8 mouse cellular contexts compared by ENCODE assay signal in the genomic region with DNA sequence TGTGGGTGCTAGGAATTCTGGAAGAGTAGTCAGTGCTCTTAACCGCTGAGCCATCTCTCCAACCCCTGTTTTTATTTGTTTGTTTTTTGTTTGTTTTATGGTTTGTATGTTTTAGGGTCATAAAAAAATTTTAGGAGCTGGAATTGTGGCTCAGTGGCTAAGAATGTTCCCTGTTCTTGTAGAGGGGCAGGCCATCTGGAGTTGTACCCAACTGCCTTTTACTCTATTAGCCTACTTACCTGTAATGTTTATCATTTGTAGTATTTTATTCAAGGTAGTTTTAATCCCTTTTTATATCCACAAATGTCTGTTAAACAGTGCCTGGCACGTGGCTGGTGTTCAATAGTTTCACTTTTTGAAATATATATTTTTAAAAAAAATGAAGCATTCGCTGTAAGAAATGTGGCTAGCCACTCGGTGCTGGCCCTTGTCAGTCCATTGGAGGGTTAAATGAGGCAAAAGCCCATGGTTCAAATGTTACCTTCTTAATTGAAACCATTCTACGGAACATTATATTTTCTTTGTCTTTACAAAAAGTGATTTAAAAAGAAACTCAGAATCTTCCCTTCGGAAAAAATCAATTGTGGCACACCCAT. TPM values are rescaled to one million over a fixed set of nuclear protein-coding genes. Genes with fewer than 3 reads are reported as not detected.
DNase-seq lines count a peak whose midpoint lies in the region; ATAC-seq lines count a peak whose summit lies in the region.

No protein-coding gene starts in this region.

- 0 out of 2 replicates have a peak, but pooled peaks cover 3% of the 10 kb centered on the region for H3K36me3 ChIP-seq in kidney, embryonic 15.5 days
- H3K36me3 ChIP-seq in hindbrain, embryonic 13.5 days: no peaks in the 10 kb centered on the region
- H3K36me3 ChIP-seq in midbrain, embryonic 13.5 days: no peaks in the 10 kb centered on the region

- peak; percentile 34; the same call in 1 of the 2 replicates for ATAC-seq in kidney, embryonic 15.5 days (replicated peaks; ENCODE audit: low FRiP score)
- ATAC-seq in hindbrain, embryonic 13.5 days (ENCODE audit: low FRiP score): peak; percentile 45
- ATAC-seq in midbrain, embryonic 13.5 days: peak; percentile 55
- ATAC-seq in inflammation-experienced regulatory T-cells, adult 6 months: no peak

- no peak for DNase-seq in kidney, postnatal 10 days
- no peak for DNase-seq in MN1 (ENCODE audit: low spot score)
- no peak for DNase-seq in right cerebral cortex, postnatal 36 days (ENCODE audit: low spot score in 2 of 2)

- WGBS in kidney, embryonic 15.5 days: 13% methylated on average over 6 of the region's 6 CpGs
- WGBS in hindbrain, embryonic 13.5 days: 17% methylated on average over 6 of the region's 6 CpGs
- 17% methylated on average over 6 of the region's 6 CpGs for WGBS in midbrain, embryonic 13.5 days

- peak overlapping the region; percentile 77 for H3K4me2 ChIP-seq in kidney, embryonic 15.5 days
- peak overlapping the region; percentile 53 for H3K4me2 ChIP-seq in hindbrain, embryonic 13.5 days
- H3K4me2 ChIP-seq in midbrain, embryonic 13.5 days (replicated peaks): peak overlapping the region; percentile 44

- no peaks in the 10 kb centered on the region for H3K27me3 ChIP-seq in kidney, embryonic 15.5 days
- H3K27me3 ChIP-seq in hindbrain, embryonic 13.5 days: peaks cover 19% of the 10 kb centered on the region
- H3K27me3 ChIP-seq in midbrain, embryonic 13.5 days: peaks cover 11% of the 10 kb centered on the region; the same call in 1 of the 2 replicates

- no peak overlapping the region; the same call in 1 of the 2 replicates for H3K27ac ChIP-seq in kidney, embryonic 15.5 days
- H3K27ac ChIP-seq in brown adipose tissue, adult 24 weeks (replicated peaks; ENCODE audit: low read depth, low read length): 0 out of 2 replicates have a peak overlapping the region, but pooled peaks have one; percentile 6
- peak overlapping the region; percentile 98 for H3K27ac ChIP-seq in hindbrain, embryonic 13.5 days
- H3K27ac ChIP-seq in midbrain, embryonic 13.5 days: peak overlapping the region; percentile 97

- peaks cover 30% of the 10 kb centered on the region for H3K4me1 ChIP-seq in kidney, embryonic 15.5 days
- H3K4me1 ChIP-seq in brown adipose tissue, adult 24 weeks (ENCODE audit: control insufficient read depth, insufficient read depth, insufficient read length, low read length): peaks cover 7% of the 10 kb centered on the region; the same call in 1 of the 2 replicates
- H3K4me1 ChIP-seq in hindbrain, embryonic 13.5 days (replicated peaks): peaks cover 24% of the 10 kb centered on the region
- peaks cover 25% of the 10 kb centered on the region for H3K4me1 ChIP-seq in midbrain, embryonic 13.5 days (replicated peaks)

- no peaks in the 10 kb centered on the region for H3K9me3 ChIP-seq in kidney, embryonic 15.5 days (replicated peaks)
- no peaks in the 10 kb centered on the region for H3K9me3 ChIP-seq in hindbrain, embryonic 13.5 days
- H3K9me3 ChIP-seq in midbrain, embryonic 13.5 days: no peaks in the 10 kb centered on the region

- H3K9ac ChIP-seq in kidney, embryonic 15.5 days: 0 out of 2 replicates have a peak overlapping the region, but pooled peaks have one; percentile 15
- H3K9ac ChIP-seq in hindbrain, embryonic 13.5 days: peak overlapping the region; percentile 93; the same call in 1 of the 2 replicates
- H3K9ac ChIP-seq in midbrain, embryonic 13.5 days (replicated peaks): peak overlapping the region; percentile 53

- H3K4me3 ChIP-seq in kidney, embryonic 15.5 days (replicated peaks): peak overlapping the region; percentile 71
- peak overlapping the region; percentile 28 for H3K4me3 ChIP-seq in brown adipose tissue, adult 24 weeks (ENCODE audit: insufficient read depth, low read depth, low read length)
- peak overlapping the region; percentile 90 for H3K4me3 ChIP-seq in hindbrain, embryonic 13.5 days
- H3K4me3 ChIP-seq in midbrain, embryonic 13.5 days (replicated peaks): peak overlapping the region; percentile 74

RNA-seq across cellular contexts. Expression of gene Eif4b, which starts 0.5 kb away (rescaled TPM):
- polyA plus RNA-seq in kidney, embryonic 15.5 days (2015; fragmentation: Nextera tagmentation; extraction: Ambion mirVana): 127 and 130 TPM in 2 replicates
- 47.9 and 93.9 TPM in 2 replicates for polyA plus RNA-seq in brown adipose tissue, adult 24 weeks (2012; ENCODE audit: insufficient read depth, insufficient read length, missing spikeins)
- polyA plus RNA-seq in hindbrain, embryonic 13.5 days (2015; fragmentation: Nextera tagmentation; extraction: Ambion mirVana): 82.3 and 82.9 TPM in 2 replicates
- polyA plus RNA-seq in midbrain, embryonic 13.5 days (2015; fragmentation: Nextera tagmentation; extraction: Ambion mirVana): 89.9 and 91.2 TPM in 2 replicates
- 100 to 1,000 TPM in 2 of 3 experiments, 10 to 100 TPM in 1; 90.5 to 131 (median 129) TPM for polyA plus RNA-seq in inflammation-experienced regulatory T-cells, adult 6 months (2017; shearing (Covaris generic))

RNA-seq across cellular contexts. Expression of gene Tns2, which starts 27.2 kb away (rescaled TPM):
- 39.7 and 48.4 TPM in 2 replicates for polyA plus RNA-seq in kidney, embryonic 15.5 days (2015; fragmentation: Nextera tagmentation; extraction: Ambion mirVana)
- polyA plus RNA-seq in brown adipose tissue, adult 24 weeks (2012; ENCODE audit: insufficient read depth, insufficient read length, missing spikeins): 49.0 and 90.1 TPM in 2 replicates
- polyA plus RNA-seq in hindbrain, embryonic 13.5 days (2015; fragmentation: Nextera tagmentation; extraction: Ambion mirVana): 8.3 and 9.3 TPM in 2 replicates
- 6.1 and 6.9 TPM in 2 replicates for polyA plus RNA-seq in midbrain, embryonic 13.5 days (2015; fragmentation: Nextera tagmentation; extraction: Ambion mirVana)
- polyA plus RNA-seq in inflammation-experienced regulatory T-cells, adult 6 months (2017; shearing (Covaris generic)): 1 to 10 TPM; 3.3 to 4.2 (median 3.8) TPM

RNA-seq across cellular contexts. Expression of gene Krt18, which starts 45.1 kb away (rescaled TPM):
- polyA plus RNA-seq in kidney, embryonic 15.5 days (2015; fragmentation: Nextera tagmentation; extraction: Ambion mirVana): 176 and 180 TPM in 2 replicates
- polyA plus RNA-seq in brown adipose tissue, adult 24 weeks (2012; ENCODE audit: insufficient read depth, insufficient read length, missing spikeins): not detected in 2 replicates
- polyA plus RNA-seq in hindbrain, embryonic 13.5 days (2015; fragmentation: Nextera tagmentation; extraction: Ambion mirVana): 7.6 and 14.2 TPM in 2 replicates
- polyA plus RNA-seq in midbrain, embryonic 13.5 days (2015; fragmentation: Nextera tagmentation; extraction: Ambion mirVana): 1.2 and 2.5 TPM in 2 replicates
- polyA plus RNA-seq in inflammation-experienced regulatory T-cells, adult 6 months (2017; shearing (Covaris generic)): 1 to 10 TPM in 2 of 3 experiments, under 1 TPM in 1; 0.41 to 1.2 (median 1.2) TPM

Comparison
In these comparisons a context has a peak if more than half of its experiments do, and no peak if none do; other contexts are left out.
1. H3K4me3 ChIP-seq: peak in every context shown above with its lines; median percentile 90 in hindbrain, embryonic 13.5 days; 74 in midbrain, embryonic 13.5 days; 71 in kidney, embryonic 15.5 days; 28 in brown adipose tissue, adult 24 weeks.
2. H3K9ac ChIP-seq: peak in every context shown above with its lines; median percentile 93 in hindbrain, embryonic 13.5 days; 53 in midbrain, embryonic 13.5 days; 15 in kidney, embryonic 15.5 days.
3. RNA of gene Krt18, which starts 45.1 kb away (polyA plus RNA-seq): 176 to 180 TPM in kidney, embryonic 15.5 days; 7.6 to 14.2 TPM in hindbrain, embryonic 13.5 days, 1.2 to 2.5 TPM in midbrain, embryonic 13.5 days, 0.41 to 1.2 TPM in inflammation-experienced regulatory T-cells, adult 6 months and not detected in brown adipose tissue, adult 24 weeks; every median in the first group is over 10 times any median in the second.
4. Peak in every context shown above with its lines, with median percentiles within 50 percentile points of each other: H3K4me2 ChIP-seq.